Mouse (Mus musculus) ES-E14 (cell line): ENCODE data around the gene Ddx39b.

Source experiments
- CHD2 ChIP-seq: IDR thresholded peaks from 2 replicates; pipeline ENCODE4 v1.6.1; 2014; ENCODE audit warnings: mild to moderate bottlenecking, low read depth, low read length, inconsistent platforms
- HCFC1 ChIP-seq: IDR thresholded peaks from 2 replicates; pipeline ENCODE4 v1.6.1; 2012; ENCODE audit warnings: low read length, inconsistent platforms, borderline replicate concordance; ENCODE audit not compliant: insufficient read depth
- MAFK ChIP-seq: IDR thresholded peaks from 2 replicates; pipeline ENCODE4 v1.6.1; 2014; ENCODE audit warnings: mild to moderate bottlenecking, low read depth, low read length, inconsistent platforms; ENCODE audit not compliant: insufficient read depth
- ZC3H11A ChIP-seq: IDR thresholded peaks from 2 replicates; pipeline ENCODE4 v1.6.1; 2012; ENCODE audit warnings: low read depth, mild to moderate bottlenecking, inconsistent platforms, low read length, borderline replicate concordance
- ZNF384 ChIP-seq: IDR thresholded peaks from 2 replicates; pipeline ENCODE4 v1.6.1; 2012; ENCODE audit warnings: low read depth, low read length, inconsistent platforms

DNA sequence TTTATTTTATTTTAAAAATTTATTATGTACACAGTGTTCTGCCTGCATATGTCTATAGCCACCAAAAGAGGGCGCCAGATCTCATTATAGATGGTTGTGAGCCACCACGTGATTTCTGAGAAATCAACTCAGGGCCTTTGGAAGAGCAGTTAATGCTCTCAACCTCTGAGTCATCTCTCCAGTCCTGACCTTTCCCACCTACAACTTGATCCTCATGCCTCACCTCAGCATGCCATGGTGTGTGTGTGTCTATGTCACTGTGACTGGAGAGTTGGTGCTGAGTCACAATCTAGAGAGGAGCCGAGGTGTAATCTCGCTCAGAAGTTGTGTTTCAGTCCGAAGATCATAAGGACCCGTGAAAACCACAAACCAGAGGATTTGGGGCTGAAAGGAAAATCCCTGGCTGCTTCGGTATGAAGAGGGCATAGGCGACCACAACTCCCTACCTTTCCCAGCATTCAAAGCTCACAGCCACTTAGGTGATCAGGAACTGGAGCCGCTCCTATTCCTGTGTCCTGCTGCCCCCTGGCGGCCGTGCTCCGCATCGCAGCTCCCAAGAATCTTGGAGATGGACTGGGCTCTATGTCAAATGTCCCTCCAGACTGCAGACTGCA, 60.2 kb downstream of the Ddx39b start:
- no peak for TF ChIP-seq HCFC1
- no peak for TF ChIP-seq CHD2
- no peak for TF ChIP-seq ZNF384
- peak; percentile 22; the same call in 1 of the 2 replicates for TF ChIP-seq ZC3H11A
- no peak; the same call in 1 of the 2 replicates for TF ChIP-seq MAFK
